In the genomic region with DNA sequence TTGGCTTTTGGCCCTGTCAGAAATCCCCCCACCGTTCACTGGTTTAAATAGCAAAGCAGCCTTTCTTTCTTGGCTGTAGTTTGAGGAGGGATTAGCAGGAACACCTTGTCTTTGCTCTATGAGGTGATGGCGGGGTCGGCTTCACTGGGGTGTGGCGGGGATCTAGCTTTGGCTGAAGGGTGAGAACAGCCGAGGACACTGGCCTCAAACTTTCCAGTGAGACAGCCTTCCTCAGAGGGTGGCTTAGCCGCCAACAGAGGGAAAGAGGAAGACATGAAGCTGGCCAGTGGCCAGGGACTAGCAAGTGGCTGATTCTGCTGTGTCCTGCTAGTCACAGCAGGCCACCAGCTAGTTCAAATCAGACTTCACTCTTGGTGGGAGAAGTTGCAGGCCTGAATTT, we compare ENCODE assay signal across 13 mouse cellular contexts. TPM values are rescaled to one million over a fixed set of nuclear protein-coding genes. Genes with fewer than 3 reads are reported as not detected.
A peak's percentile ranks its signal among the peaks of the same experiment; 100 is the strongest.
DNase-seq lines count a peak whose midpoint lies in the region; ATAC-seq lines count a peak whose summit lies in the region.
"Had no signal": no experiment of that assay in that cellular context is flagged by ENCODE, and none has a peak within 500 bp of the region (broad histone marks: within the 10 kb centered on the region; RNA-seq: fewer than 3 reads in every experiment).

No protein-coding gene starts in this region.

- no peak overlapping the region for H3K9ac ChIP-seq in kidney, embryonic 16.5 days (replicated peaks; ENCODE audit: low read length)
- no peak overlapping the region for H3K9ac ChIP-seq in intestine, embryonic 15.5 days
- no peak overlapping the region for H3K9ac ChIP-seq in forebrain, embryonic 12.5 days
- H3K9ac ChIP-seq: liver, embryonic 15.5 days had no signal

- H3K9me3 ChIP-seq in kidney, embryonic 16.5 days (ENCODE audit: low read length), result no peaks in the 10 kb centered on the region
- no peaks in the 10 kb centered on the region for H3K9me3 ChIP-seq in intestine, embryonic 15.5 days
- H3K9me3 ChIP-seq in forebrain, embryonic 12.5 days, result no peaks in the 10 kb centered on the region
- H3K9me3 ChIP-seq: G1E; liver, embryonic 15.5 days had no signal

- no peak overlapping the region for H3K27ac ChIP-seq in kidney, embryonic 16.5 days (ENCODE audit: low read length)
- no peak overlapping the region for H3K27ac ChIP-seq in intestine, embryonic 15.5 days
- H3K27ac ChIP-seq in forebrain, embryonic 12.5 days, result no peak overlapping the region
- H3K27ac ChIP-seq: liver, embryonic 15.5 days had no signal

- H3K4me1 ChIP-seq in kidney, embryonic 16.5 days (ENCODE audit: insufficient read depth, low read length), result no peaks in the 10 kb centered on the region
- no peaks in the 10 kb centered on the region for H3K4me1 ChIP-seq in intestine, embryonic 15.5 days (replicated peaks)
- H3K4me1 ChIP-seq in forebrain, embryonic 12.5 days, result no peaks in the 10 kb centered on the region
- H3K4me1 ChIP-seq: liver, embryonic 15.5 days had no signal

- DNase-seq in kidney, adult 18-20 months, result peak; percentile 22
- peak; percentile 32 for DNase-seq in urinary bladder, postnatal 25 days (ENCODE audit: low spot score)
- no peak for DNase-seq in urinary bladder, postnatal 4 days (ENCODE audit: low spot score in 2 of 2)
- DNase-seq in heart, postnatal 36 days, result peak; percentile 39 to 44
- DNase-seq in telencephalon, adult 2 months (ENCODE audit: low read depth, low spot score), result peak; percentile 28

- no peaks in the 10 kb centered on the region for H3K36me3 ChIP-seq in kidney, embryonic 16.5 days (ENCODE audit: insufficient read depth, low read length)
- no peaks in the 10 kb centered on the region for H3K36me3 ChIP-seq in intestine, embryonic 15.5 days
- no peaks in the 10 kb centered on the region for H3K36me3 ChIP-seq in forebrain, embryonic 12.5 days (replicated peaks)
- H3K36me3 ChIP-seq: G1E; liver, embryonic 15.5 days had no signal

- intact Hi-C loops in heart, postnatal 36 days (cut with DNase I), result no loop called here

- no peak for ATAC-seq in kidney, embryonic 16.5 days (ENCODE audit: low FRiP score, low TSS enrichment)
- no peak for ATAC-seq in intestine, embryonic 15.5 days
- ATAC-seq in forebrain, embryonic 12.5 days (ENCODE audit: low FRiP score), result no peak
- ATAC-seq: intestine, postnatal 0 days had no signal

- WGBS in kidney, embryonic 16.5 days, result 55% methylated on average over 6 of the region's 6 CpGs
- WGBS in intestine, embryonic 15.5 days, result 36% methylated on average over 6 of the region's 6 CpGs
- WGBS in forebrain, embryonic 12.5 days, result 31% methylated on average over 6 of the region's 6 CpGs

- no peak overlapping the region for H3K4me3 ChIP-seq in kidney, embryonic 16.5 days (ENCODE audit: low read length)
- H3K4me3 ChIP-seq in intestine, embryonic 15.5 days (replicated peaks), result no peak overlapping the region
- H3K4me3 ChIP-seq in forebrain, embryonic 12.5 days (replicated peaks), result no peak overlapping the region
- H3K4me3 ChIP-seq: liver, embryonic 15.5 days had no signal

- H3K27me3 ChIP-seq in kidney, embryonic 16.5 days (ENCODE audit: insufficient read depth, low read length), result no peaks in the 10 kb centered on the region
- no peaks in the 10 kb centered on the region for H3K27me3 ChIP-seq in intestine, embryonic 15.5 days (replicated peaks)
- H3K27me3 ChIP-seq in forebrain, embryonic 12.5 days, result no peaks in the 10 kb centered on the region

- no peak overlapping the region for H3K4me2 ChIP-seq in kidney, embryonic 16.5 days (replicated peaks; ENCODE audit: low read depth, low read length)
- H3K4me2 ChIP-seq in intestine, embryonic 15.5 days (replicated peaks), result no peak overlapping the region
- no peak overlapping the region for H3K4me2 ChIP-seq in forebrain, embryonic 12.5 days
- H3K4me2 ChIP-seq: liver, embryonic 15.5 days had no signal

RNA-seq across cellular contexts. Expression of gene Alox12e, which starts 33.2 kb away (rescaled TPM):
- 0.07 and 0.09 TPM in 2 replicates for polyA plus RNA-seq in kidney, embryonic 16.5 days (2015; fragmentation: Nextera tagmentation; extraction: Ambion mirVana)
- not detected for total RNA-seq in heart, postnatal 36 days (2021)
- not detected in 2 replicates for polyA plus RNA-seq in intestine, embryonic 15.5 days (2015; fragmentation: Nextera tagmentation; extraction: Ambion mirVana)
- not detected in 2 replicates for polyA plus RNA-seq in forebrain, embryonic 12.5 days (2016; fragmentation: Nextera tagmentation; extraction: Ambion mirVana)
- polyA plus RNA-seq: G1E; intestine, postnatal 0 days; neural tube, embryonic 11.5 days; testis, adult 2 months had no signal

RNA-seq across cellular contexts. Expression of gene Alox12, which starts 34.1 kb away (rescaled TPM):
- polyA plus RNA-seq in kidney, embryonic 16.5 days (2015; fragmentation: Nextera tagmentation; extraction: Ambion mirVana), result 6.5 and 6.9 TPM in 2 replicates
- total RNA-seq in heart, postnatal 36 days (2021), result 1 to 10 TPM; 2.5 to 3.7 TPM
- 2.1 and 2.2 TPM in 2 replicates for polyA plus RNA-seq in intestine, embryonic 15.5 days (2015; fragmentation: Nextera tagmentation; extraction: Ambion mirVana)
- polyA plus RNA-seq in forebrain, embryonic 12.5 days (2016; fragmentation: Nextera tagmentation; extraction: Ambion mirVana), result 1.3 and 1.6 TPM in 2 replicates

RNA-seq across cellular contexts. Expression of gene Rnasek, which starts 49.6 kb away (rescaled TPM):
- 235 and 255 TPM in 2 replicates for polyA plus RNA-seq in kidney, embryonic 16.5 days (2015; fragmentation: Nextera tagmentation; extraction: Ambion mirVana)
- total RNA-seq in heart, postnatal 36 days (2021), result 100 to 1,000 TPM; 106 to 113 TPM
- polyA plus RNA-seq in intestine, embryonic 15.5 days (2015; fragmentation: Nextera tagmentation; extraction: Ambion mirVana), result 196 and 226 TPM in 2 replicates
- polyA plus RNA-seq in forebrain, embryonic 12.5 days (2016; fragmentation: Nextera tagmentation; extraction: Ambion mirVana), result 151 and 152 TPM in 2 replicates

RNA-seq across cellular contexts. Expression of gene Gm21988, which starts 49.6 kb away (rescaled TPM):
- 10.5 and 11.5 TPM in 2 replicates for polyA plus RNA-seq in kidney, embryonic 16.5 days (2015; fragmentation: Nextera tagmentation; extraction: Ambion mirVana)
- total RNA-seq in heart, postnatal 36 days (2021), result 1 to 10 TPM; 2.1 to 3.3 TPM
- 8.8 and 10.6 TPM in 2 replicates for polyA plus RNA-seq in intestine, embryonic 15.5 days (2015; fragmentation: Nextera tagmentation; extraction: Ambion mirVana)
- 9.4 and 11.2 TPM in 2 replicates for polyA plus RNA-seq in forebrain, embryonic 12.5 days (2016; fragmentation: Nextera tagmentation; extraction: Ambion mirVana)

RNA-seq across cellular contexts. Expression of gene 0610010K14Rik, which starts 51.5 kb away (rescaled TPM):
- polyA plus RNA-seq in kidney, embryonic 16.5 days (2015; fragmentation: Nextera tagmentation; extraction: Ambion mirVana), result 170 and 173 TPM in 2 replicates
- 10 to 100 TPM; 32.7 to 38.0 TPM for total RNA-seq in heart, postnatal 36 days (2021)
- polyA plus RNA-seq in intestine, embryonic 15.5 days (2015; fragmentation: Nextera tagmentation; extraction: Ambion mirVana), result 133 and 138 TPM in 2 replicates
- 203 and 215 TPM in 2 replicates for polyA plus RNA-seq in forebrain, embryonic 12.5 days (2016; fragmentation: Nextera tagmentation; extraction: Ambion mirVana)

Comparison
In these comparisons a context has a peak if more than half of its experiments do, and no peak if none do; other contexts are left out.
1. DNase-seq: peak in kidney, adult 18-20 months (single experiment), urinary bladder, postnatal 25 days (single experiment), heart, postnatal 36 days (2 of 2) and telencephalon, adult 2 months (single experiment); none in urinary bladder, postnatal 4 days (0 of 2).